Mouse (Mus musculus) testis, adult 2 months (tissue): Measurements from ENCODE around the gene Psat1.

Experiments used
- CTCF ChIP-seq: fragments of 200-500 bp; IDR thresholded peaks from 2 replicates; pipeline ENCODE4 v1.5.1; 2012; ENCODE audit warnings: low read depth, mild to moderate bottlenecking, inconsistent platforms, low read length, moderate library complexity; ENCODE audit not compliant: control insufficient read depth, insufficient read depth, insufficient replicate concordance
- POLR2A ChIP-seq: fragments of 200-500 bp; IDR thresholded peaks from 2 replicates; pipeline ENCODE4 v1.6.1; 2012; ENCODE audit warnings: low read depth, mild to moderate bottlenecking, inconsistent platforms, low read length, moderate library complexity; ENCODE audit not compliant: control insufficient read depth

DNA sequence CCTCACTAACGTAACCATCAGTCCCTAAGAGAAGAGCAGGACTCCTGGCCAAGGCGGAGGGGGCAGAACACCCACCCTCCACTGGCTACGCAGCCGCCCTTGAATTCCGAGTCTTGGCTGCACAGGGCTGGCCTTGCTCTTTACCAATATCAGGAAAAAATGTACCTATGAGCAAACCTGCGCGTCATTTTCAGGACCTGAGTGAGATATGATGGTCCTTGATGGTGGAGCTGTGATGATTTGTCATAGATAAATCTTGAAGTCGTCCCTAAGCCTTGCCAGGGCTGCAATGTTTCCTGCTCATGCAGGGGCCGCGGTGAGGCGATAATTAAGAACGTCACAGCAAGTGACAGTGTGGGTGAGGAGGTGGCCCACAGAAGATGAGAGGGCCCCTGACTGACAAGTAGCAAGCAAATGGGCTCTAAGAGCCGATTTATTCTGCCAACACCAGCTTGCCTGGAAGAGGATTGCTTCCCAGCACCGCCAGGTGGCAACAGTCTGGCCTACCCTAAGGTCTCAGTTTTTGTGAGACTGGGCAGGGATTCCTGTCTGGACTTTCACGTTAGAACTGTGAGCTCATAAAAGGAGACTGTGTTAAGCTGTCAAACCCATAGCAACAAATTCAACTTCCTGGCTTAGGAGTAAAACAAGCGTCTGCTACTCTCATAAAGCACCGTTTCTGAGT is 16.0 kb upstream of the Psat1 start:
- TF ChIP-seq CTCF = peak; percentile 8; the same call in 1 of the 2 replicates
- no peak for TF ChIP-seq POLR2A
